Mouse (Mus musculus) lung, postnatal 0 days (tissue): ENCODE data around the gene Ext2.

Experiments used
- CTCF ChIP-seq: IDR thresholded peaks from 2 replicates; pipeline ENCODE4 v1.5.1; 2016; ENCODE audit warnings: antibody characterized with exemption, mild to moderate bottlenecking
- EP300 ChIP-seq: IDR thresholded peaks from 2 replicates; pipeline ENCODE4 v1.6.1; 2016; ENCODE audit warnings: antibody characterized with exemption, mild to moderate bottlenecking, control low read depth

DNA sequence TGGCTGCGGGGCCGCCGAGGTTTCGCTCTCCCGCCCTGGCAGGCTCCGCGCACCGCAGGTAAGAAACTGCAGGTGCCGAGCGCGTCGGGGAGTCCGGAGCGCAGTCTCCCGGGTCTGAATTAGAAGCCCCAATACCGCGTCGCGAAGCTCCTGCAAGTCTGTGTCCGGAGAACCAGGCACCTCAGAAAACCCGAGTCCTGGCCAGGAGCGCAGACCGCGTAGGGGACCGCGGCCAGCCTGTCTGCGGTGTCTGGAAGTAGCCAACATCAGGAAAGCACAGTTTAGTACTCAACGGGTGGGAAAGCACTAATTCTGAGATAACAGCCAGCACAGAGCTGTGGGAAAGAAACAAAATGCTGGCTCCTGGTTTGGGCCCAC lies 179.0 kb downstream of the Ext2 start:
- TF ChIP-seq CTCF, result no peak
- no peak for TF ChIP-seq EP300
